Mouse (Mus musculus) midbrain, postnatal 0 days (tissue): ENCODE measurements at regions not wholly inside any gene's neighbourhood (a gene's known extent, or its start where the extent isn't known, plus 50 kb on each side); places are given as distances from the start of the nearest gene placed in this dataset.

Experiments
- ATAC-seq: fragments of 200-750 bp; cut with Nextera tagmentation; 2 replicates; pipeline ENCODE4 v1.8.0; 2017; ENCODE audit warnings: moderate number of reproducible peaks, mild to moderate bottlenecking, moderate TSS enrichment, moderate library complexity; ENCODE audit not compliant: low FRiP score
- DNase-seq: peaks from one replicate; pipeline ENCODE4 v3.0.0-alpha.2; 2015; ENCODE audit warnings: low spot score
- H3K27ac ChIP-seq: fragments of 300-500 bp; sonication (generic); 2 replicates; pipeline ENCODE4 v1.5.1; 2014; ENCODE audit warnings: low read depth, mild to moderate bottlenecking, low read length, mixed read lengths
- H3K27me3 ChIP-seq: fragments of 300-500 bp; sonication (generic); 2 replicates; pipeline ENCODE4 v1.6.1; 2014; ENCODE audit warnings: low read length, control low read depth, mixed read lengths; ENCODE audit not compliant: insufficient read depth
- H3K36me3 ChIP-seq: fragments of 300-500 bp; sonication (generic); 2 replicates; pipeline ENCODE4 v1.6.1; 2014; ENCODE audit warnings: low read length, control low read depth, mixed read lengths; ENCODE audit not compliant: insufficient read depth
- H3K4me1 ChIP-seq: fragments of 300-500 bp; sonication (generic); 2 replicates; pipeline ENCODE4 v1.6.1; 2014; ENCODE audit warnings: mild to moderate bottlenecking, control low read depth, antibody characterized with exemption, low read length, mixed read lengths; ENCODE audit not compliant: insufficient read depth
- H3K4me2 ChIP-seq: fragments of 300-500 bp; sonication (generic); 2 replicates; pipeline ENCODE4 v1.6.1; 2014; ENCODE audit warnings: low read depth, mild to moderate bottlenecking, low read length, mixed read lengths; ENCODE audit not compliant: poor library complexity, severe bottlenecking
- H3K4me3 ChIP-seq: fragments of 300-500 bp; sonication (generic); 2 replicates; pipeline ENCODE4 v1.5.1; 2014; ENCODE audit warnings: low read depth, mild to moderate bottlenecking, low read length, moderate library complexity
- H3K9ac ChIP-seq: fragments of 300-500 bp; sonication (generic); replicated peaks from 2 replicates; pipeline ENCODE4 v1.6.1; 2014; ENCODE audit warnings: mild to moderate bottlenecking, low read length, moderate library complexity, mixed read lengths; ENCODE audit not compliant: poor library complexity, severe bottlenecking
- H3K9me3 ChIP-seq: fragments of 300-500 bp; sonication (generic); 2 replicates; pipeline ENCODE4 v1.6.1; 2016; ENCODE audit warnings: low read length, control low read depth
- CTCF ChIP-seq: IDR thresholded peaks from 2 replicates; pipeline ENCODE4 v1.5.1; 2016; ENCODE audit warnings: antibody characterized with exemption, mild to moderate bottlenecking
- WGBS: fragments of 180-500 bp; shearing (Covaris S2); extraction: QIAGEN DNeasy Blood & Tissue Kit; methylation state at CpG from one replicate; pipeline ENCODE4 v1.1.7; 2014; 5-methylcytosine and 5-hydroxymethylcytosine counted together

- no peaks in the 10 kb centered on the region for H3K36me3 ChIP-seq
- H3K27me3 ChIP-seq, result no peaks in the 10 kb centered on the region
- no peak for DNase-seq
- no peak overlapping the region for H3K4me3 ChIP-seq
- H3K4me1 ChIP-seq, result no peaks in the 10 kb centered on the region
- TF ChIP-seq CTCF, result no peak
- 86% methylated on average over 5 of the region's 5 CpGs for WGBS
- H3K27ac ChIP-seq, result no peak overlapping the region
- H3K9me3 ChIP-seq, result no peaks in the 10 kb centered on the region
- ATAC-seq, result no peak
- no peak overlapping the region for H3K4me2 ChIP-seq
- H3K9ac ChIP-seq, result no peak overlapping the region
Observed at GRCm38 (mm10) chr2:61341254-61341653, 237.1 kb upstream of the Tank start.

- WGBS, result 88% methylated on average over 4 of the region's 4 CpGs
- H3K4me1 ChIP-seq, result no peaks in the 10 kb centered on the region
- no peak for ATAC-seq
Observed at GRCm38 (mm10) chr2:61319226-61319625, 259.2 kb upstream of the Tank start.

GRCm38 (mm10) chr2:61310405-61310804, 268.0 kb upstream of the Tank start:
- Histone ChIP-seq H3K4me3 (no peak overlapping the region), H3K4me2 (no peak overlapping the region), H3K9me3 (no peaks in the 10 kb centered on the region), H3K36me3 (no peaks in the 10 kb centered on the region), H3K9ac (no peak overlapping the region), H3K4me1 (no peaks in the 10 kb centered on the region), H3K27ac (no peak overlapping the region), H3K27me3 (no peaks in the 10 kb centered on the region)
- TF ChIP-seq CTCF, result no peak
- no peak for ATAC-seq
- 52% methylated on average over 4 of the region's 4 CpGs for WGBS
- DNase-seq, result peak; percentile 71

More at GRCm38 (mm10) chr2:61319226-61319625, 259.2 kb upstream of the Tank start:
- no peak for DNase-seq
- H3K9me3 ChIP-seq, result no peaks in the 10 kb centered on the region
- H3K36me3 ChIP-seq, result no peaks in the 10 kb centered on the region
- H3K9ac ChIP-seq, result no peak overlapping the region
- TF ChIP-seq CTCF, result no peak
- no peak overlapping the region for H3K4me3 ChIP-seq
- no peak overlapping the region for H3K27ac ChIP-seq
- H3K27me3 ChIP-seq, result no peaks in the 10 kb centered on the region
- no peak overlapping the region for H3K4me2 ChIP-seq

- no peaks in the 10 kb centered on the region for H3K36me3 ChIP-seq
- H3K9ac ChIP-seq, result no peak overlapping the region
- WGBS, result 88% methylated on average over 2 of the region's 2 CpGs
- no peaks in the 10 kb centered on the region for H3K9me3 ChIP-seq
- no peak for TF ChIP-seq CTCF
- no peak overlapping the region for H3K27ac ChIP-seq
- DNase-seq, result no peak
- H3K4me2 ChIP-seq, result no peak overlapping the region
- no peak overlapping the region for H3K4me3 ChIP-seq
- no peaks in the 10 kb centered on the region for H3K27me3 ChIP-seq
- ATAC-seq, result no peak
- H3K4me1 ChIP-seq, result no peaks in the 10 kb centered on the region
Observed at GRCm38 (mm10) chr2:61309219-61309618, 269.2 kb upstream of the Tank start.

- H3K9ac ChIP-seq, result no peak overlapping the region
- H3K4me2 ChIP-seq, result no peak overlapping the region
- TF ChIP-seq CTCF, result no peak
- no peaks in the 10 kb centered on the region for H3K27me3 ChIP-seq
- H3K9me3 ChIP-seq, result no peaks in the 10 kb centered on the region
- H3K4me1 ChIP-seq, result no peaks in the 10 kb centered on the region
- 72% methylated on average over 5 of the region's 5 CpGs for WGBS
- DNase-seq (no peak), ATAC-seq (no peak)
- H3K36me3 ChIP-seq, result no peaks in the 10 kb centered on the region
- no peak overlapping the region for H3K27ac ChIP-seq
- no peak overlapping the region for H3K4me3 ChIP-seq
Observed at GRCm38 (mm10) chr2:61297135-61297534, 281.2 kb upstream of the Tank start.

GRCm38 (mm10) chr2:61296606-61297005, 281.8 kb upstream of the Tank start:
- Histone ChIP-seq H3K9ac (no peak overlapping the region), H3K27me3 (no peaks in the 10 kb centered on the region), H3K4me2 (no peak overlapping the region), H3K9me3 (no peaks in the 10 kb centered on the region), H3K36me3 (no peaks in the 10 kb centered on the region), H3K4me3 (no peak overlapping the region), H3K27ac (no peak overlapping the region), H3K4me1 (no peaks in the 10 kb centered on the region)
- no peak for DNase-seq
- TF ChIP-seq CTCF, result no peak
- WGBS, result 84% methylated on average over 6 of the region's 6 CpGs
- ATAC-seq, result no peak
